Mouse (Mus musculus): ENCODE results near the gene Rasa3. TPM values are rescaled to one million over a fixed set of nuclear protein-coding genes. Genes with fewer than 3 reads are reported as not detected.

Gene Rasa3
- polyA plus RNA-seq, 1 experiment from 2014 or later = 20.2 TPM

GRCm38 (mm10) chr8:13684131-13684530 lies 6.7 kb upstream of the Rasa3 start:
- H3K36me3 ChIP-seq = no peaks in the 10 kb centered on the region

DNA sequence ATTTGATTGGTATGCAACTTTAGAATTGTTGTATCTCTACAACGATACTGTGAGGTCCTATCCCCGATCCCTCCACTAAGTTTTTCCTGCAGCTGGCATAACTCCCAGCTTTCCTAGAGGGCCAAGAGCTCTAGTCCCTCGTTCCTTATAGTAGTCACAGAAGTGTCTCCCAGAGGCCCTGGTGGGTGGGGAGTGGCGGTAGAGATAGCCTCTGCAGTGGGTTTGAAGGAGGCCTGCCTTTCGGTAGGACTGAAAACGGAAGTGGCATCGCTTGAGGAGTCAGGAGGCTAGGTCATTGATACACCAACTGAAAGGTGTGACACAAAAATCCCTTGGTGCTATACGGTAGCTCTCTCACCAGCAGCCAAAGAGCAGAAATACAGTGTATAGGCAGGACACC lies 779 bp upstream of the Rasa3 start:
- Histone ChIP-seq H3K9me3 (no peaks in the 10 kb centered on the region), H3K9ac (replicated peaks) (no peak overlapping the region), H3K36me3 (no peaks in the 10 kb centered on the region), H3K4me3 (replicated peaks) (peak overlapping the region; percentile 60), H3K27me3 (peaks cover 23% of the 10 kb centered on the region), H3K27ac (no peak overlapping the region), H3K4me2 (peak overlapping the region; percentile 91), H3K4me1 (replicated peaks) (peaks cover 18% of the 10 kb centered on the region)
- 53% methylated on average over 8 of the region's 8 CpGs for WGBS
- ATAC-seq (ENCODE audit: insufficient number of reproducible peaks, insufficient read depth, low FRiP score, low TSS enrichment, low read depth) = no peak

More at GRCm38 (mm10) chr8:13684131-13684530, 6.7 kb upstream of the Rasa3 start:
- no peak overlapping the region for H3K4me3 ChIP-seq (replicated peaks)
- H3K27ac ChIP-seq = 0 out of 2 replicates have a peak overlapping the region, but pooled peaks have one; percentile 45
- no peak overlapping the region for H3K4me2 ChIP-seq
- peaks cover 18% of the 10 kb centered on the region for H3K4me1 ChIP-seq (replicated peaks)
- H3K9ac ChIP-seq (replicated peaks) = no peak overlapping the region
- H3K27me3 ChIP-seq = peaks cover 10% of the 10 kb centered on the region
- WGBS = 21% methylated on average over 7 of the region's 7 CpGs
- ATAC-seq (ENCODE audit: insufficient number of reproducible peaks, insufficient read depth, low FRiP score, low TSS enrichment, low read depth) = no peak
- no peaks in the 10 kb centered on the region for H3K9me3 ChIP-seq

- peak overlapping the region; percentile 79 for H3K27ac ChIP-seq
- peak overlapping the region; percentile 65 for H3K9ac ChIP-seq (replicated peaks)
- H3K4me1 ChIP-seq (replicated peaks) = peaks cover 18% of the 10 kb centered on the region
- peak overlapping the region; percentile 60 for H3K4me3 ChIP-seq (replicated peaks)
- H3K9me3 ChIP-seq = no peaks in the 10 kb centered on the region
- H3K36me3 ChIP-seq = no peaks in the 10 kb centered on the region
- WGBS = under 1% methylated on average over 47 of the region's 47 CpGs
- H3K4me2 ChIP-seq = peak overlapping the region; percentile 91
- ATAC-seq (ENCODE audit: insufficient number of reproducible peaks, insufficient read depth, low FRiP score, low TSS enrichment, low read depth) = peak; percentile 50
- H3K27me3 ChIP-seq = peaks cover 23% of the 10 kb centered on the region
These were observed 546 bp downstream of the Rasa3 start for GRCm38 (mm10) chr8:13676701-13677412.

DNA sequence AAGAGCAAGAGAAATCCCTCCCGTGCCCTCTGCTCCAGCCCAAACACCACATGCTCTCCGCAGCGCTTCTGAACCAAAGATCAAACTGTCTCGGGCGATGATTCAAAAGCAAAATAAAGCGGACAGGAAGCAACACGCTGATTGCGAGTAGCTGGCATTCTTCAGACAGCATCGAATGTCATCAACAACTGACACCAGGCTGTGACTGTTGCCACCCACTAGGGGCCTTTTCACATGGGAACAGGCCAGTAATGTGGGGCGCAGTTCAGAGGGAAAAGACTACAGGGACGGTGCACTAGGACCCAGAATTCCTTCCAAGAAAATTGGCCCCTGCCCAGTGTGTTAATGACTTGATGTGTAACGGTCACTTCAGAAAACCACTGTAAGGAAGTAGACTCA lies 1.1 kb downstream of the Rasa3 start:
- Histone ChIP-seq H3K4me2 (peak overlapping the region; percentile 91), H3K4me3 (replicated peaks) (peak overlapping the region; percentile 60), H3K27ac (peak overlapping the region; percentile 14; the same call in 1 of the 2 replicates), H3K9ac (replicated peaks) (peak overlapping the region; percentile 65), H3K9me3 (no peaks in the 10 kb centered on the region), H3K36me3 (no peaks in the 10 kb centered on the region), H3K27me3 (peaks cover 23% of the 10 kb centered on the region), H3K4me1 (replicated peaks) (peaks cover 18% of the 10 kb centered on the region)
- ATAC-seq (ENCODE audit: insufficient number of reproducible peaks, insufficient read depth, low FRiP score, low TSS enrichment, low read depth) = no peak
- WGBS = under 1% methylated on average over 12 of the region's 12 CpGs

DNA sequence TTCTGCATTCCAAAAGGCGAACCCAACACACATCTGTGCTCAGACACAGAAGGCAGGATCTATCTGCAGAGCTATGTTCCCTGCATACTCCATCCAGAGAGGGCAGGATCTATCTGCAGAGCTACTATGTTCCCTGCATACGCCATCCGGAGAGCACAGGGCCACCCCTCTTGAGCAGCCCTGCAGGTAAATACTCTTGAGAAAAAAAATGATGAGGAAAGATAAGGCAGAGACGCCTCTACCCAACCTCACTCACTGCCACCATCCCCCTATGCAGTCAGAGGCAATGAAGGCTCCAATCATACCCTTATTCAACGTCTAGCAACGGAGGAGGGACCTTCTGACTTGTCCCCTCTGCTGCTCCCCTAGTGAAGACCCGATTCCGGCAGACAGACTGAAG lies 1.9 kb downstream of the Rasa3 start:
- Histone ChIP-seq H3K36me3 (no peaks in the 10 kb centered on the region), H3K9me3 (no peaks in the 10 kb centered on the region), H3K4me3 (replicated peaks) (peak overlapping the region; percentile 60), H3K27ac (no peak overlapping the region; the same call in 1 of the 2 replicates), H3K4me1 (replicated peaks) (peaks cover 18% of the 10 kb centered on the region), H3K4me2 (peak overlapping the region; percentile 91), H3K9ac (replicated peaks) (no peak overlapping the region; the same call in 1 of the 2 replicates), H3K27me3 (peaks cover 21% of the 10 kb centered on the region)
- no peak for ATAC-seq (ENCODE audit: insufficient number of reproducible peaks, insufficient read depth, low FRiP score, low TSS enrichment, low read depth)
- 44% methylated on average over 8 of the region's 8 CpGs for WGBS

DNA sequence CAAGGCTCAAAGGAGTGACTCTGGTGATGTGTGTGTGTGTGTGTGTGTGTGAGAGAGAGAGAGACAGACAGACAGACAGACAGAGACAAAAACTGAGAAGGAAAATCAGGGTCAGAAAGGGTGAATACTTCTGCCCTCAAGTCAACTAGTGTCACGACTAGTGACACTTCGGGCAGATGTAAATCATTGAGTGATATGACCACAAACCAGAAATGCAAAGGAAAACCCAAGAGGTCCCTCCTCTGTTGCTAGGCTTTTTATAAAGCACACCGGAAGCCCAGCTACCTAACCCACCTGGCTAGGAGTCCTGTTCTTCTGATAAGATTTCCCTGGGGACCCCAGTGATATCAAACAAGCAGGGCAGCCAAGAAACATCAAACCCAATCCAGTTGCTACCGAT lies 2.3 kb downstream of the Rasa3 start:
- H3K4me2 ChIP-seq = peak overlapping the region; percentile 91; the same call in 1 of the 2 replicates
- no peak overlapping the region for H3K4me3 ChIP-seq (replicated peaks)
- H3K27me3 ChIP-seq = peaks cover 19% of the 10 kb centered on the region
- ATAC-seq (ENCODE audit: insufficient number of reproducible peaks, insufficient read depth, low FRiP score, low TSS enrichment, low read depth) = no peak
- no peaks in the 10 kb centered on the region for H3K9me3 ChIP-seq
- H3K36me3 ChIP-seq = no peaks in the 10 kb centered on the region
- no peak overlapping the region for H3K27ac ChIP-seq
- WGBS = 71% methylated on average over 4 of the region's 4 CpGs
- no peak overlapping the region for H3K9ac ChIP-seq (replicated peaks)
- H3K4me1 ChIP-seq (replicated peaks) = peaks cover 18% of the 10 kb centered on the region

DNA sequence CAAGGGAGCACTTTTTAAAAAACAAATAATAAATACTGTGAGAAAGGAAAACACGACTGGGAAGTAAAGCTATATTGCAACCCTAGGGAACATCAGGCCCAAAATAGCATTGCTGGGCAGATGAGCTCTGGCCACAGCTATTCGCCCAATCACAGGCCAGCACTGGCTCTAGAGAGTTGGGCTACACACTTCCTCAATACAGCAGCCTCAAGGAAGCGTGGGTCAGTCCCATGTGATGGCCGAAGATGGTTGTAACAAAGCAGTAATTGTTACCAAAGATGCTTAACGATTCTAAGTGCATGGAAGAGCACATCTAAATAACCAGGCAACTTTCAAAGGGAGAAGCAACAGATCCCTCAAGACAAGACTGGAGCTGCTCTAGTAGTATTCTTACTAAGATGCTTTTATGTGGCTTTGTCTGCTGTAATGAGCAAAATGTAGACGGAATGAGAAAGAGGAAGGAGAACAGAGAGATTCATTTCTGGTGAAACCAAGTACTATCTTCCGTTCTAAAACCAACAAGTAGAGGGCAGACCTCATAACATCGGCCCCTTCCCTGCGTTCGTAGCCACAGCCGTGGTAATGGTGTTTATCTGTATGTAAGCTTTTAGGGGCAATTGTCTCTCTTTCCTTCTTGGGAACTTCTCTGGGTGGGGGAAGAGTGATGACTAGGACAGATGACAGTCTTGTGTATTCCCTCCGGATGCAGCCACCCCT lies 3.0 kb downstream of the Rasa3 start:
- no peak overlapping the region for H3K27ac ChIP-seq
- H3K9ac ChIP-seq (replicated peaks) = no peak overlapping the region
- WGBS = 62% methylated on average over 12 of the region's 12 CpGs
- peaks cover 20% of the 10 kb centered on the region for H3K4me1 ChIP-seq (replicated peaks)
- H3K9me3 ChIP-seq = no peaks in the 10 kb centered on the region
- no peaks in the 10 kb centered on the region for H3K36me3 ChIP-seq
- ATAC-seq (ENCODE audit: insufficient number of reproducible peaks, insufficient read depth, low FRiP score, low TSS enrichment, low read depth) = no peak
- H3K4me3 ChIP-seq (replicated peaks) = no peak overlapping the region
- H3K4me2 ChIP-seq = no peak overlapping the region
- H3K27me3 ChIP-seq = peaks cover 16% of the 10 kb centered on the region

DNA sequence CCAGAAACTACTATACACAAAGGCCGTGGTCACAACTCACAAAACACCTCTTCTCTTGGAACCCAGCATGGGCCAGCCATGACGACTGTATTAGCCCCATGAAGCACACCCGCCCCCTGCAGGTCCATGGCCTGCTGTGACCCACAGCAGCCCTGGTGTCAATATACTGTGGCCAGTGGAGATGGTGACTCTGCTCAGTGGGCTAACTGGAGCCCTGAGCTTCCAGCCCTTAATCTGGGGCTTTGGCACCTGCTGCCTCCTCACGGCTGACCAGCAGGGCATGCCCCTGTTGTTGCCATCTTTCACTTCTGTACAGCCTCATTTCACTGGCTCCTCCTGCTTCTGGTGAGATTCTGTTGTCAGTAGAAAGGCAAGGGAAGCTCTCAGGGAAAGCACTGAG lies 4.2 kb downstream of the Rasa3 start:
- H3K9me3 ChIP-seq = no peaks in the 10 kb centered on the region
- H3K27me3 ChIP-seq = peaks cover 6% of the 10 kb centered on the region
- WGBS = 85% methylated on average over 4 of the region's 4 CpGs
- no peaks in the 10 kb centered on the region for H3K36me3 ChIP-seq
- H3K4me2 ChIP-seq = no peak overlapping the region
- no peak overlapping the region for H3K27ac ChIP-seq
- no peak overlapping the region for H3K4me3 ChIP-seq (replicated peaks)
- ATAC-seq (ENCODE audit: insufficient number of reproducible peaks, insufficient read depth, low FRiP score, low TSS enrichment, low read depth) = no peak
- peaks cover 28% of the 10 kb centered on the region for H3K4me1 ChIP-seq (replicated peaks)
- H3K9ac ChIP-seq (replicated peaks) = no peak overlapping the region

GRCm38 (mm10) chr8:13671246-13672003 lies 6.0 kb downstream of the Rasa3 start:
- Histone ChIP-seq H3K27ac (no peak overlapping the region), H3K4me2 (no peak overlapping the region), H3K9ac (replicated peaks) (no peak overlapping the region), H3K4me3 (replicated peaks) (no peak overlapping the region), H3K9me3 (no peaks in the 10 kb centered on the region), H3K36me3 (no peaks in the 10 kb centered on the region), H3K27me3 (peaks cover 4% of the 10 kb centered on the region; the same call in 1 of the 2 replicates), H3K4me1 (replicated peaks) (peaks cover 28% of the 10 kb centered on the region; the same call in 1 of the 2 replicates)
- no peak for ATAC-seq (ENCODE audit: insufficient number of reproducible peaks, insufficient read depth, low FRiP score, low TSS enrichment, low read depth)
- 89% methylated on average over 10 of the region's 10 CpGs for WGBS

DNA sequence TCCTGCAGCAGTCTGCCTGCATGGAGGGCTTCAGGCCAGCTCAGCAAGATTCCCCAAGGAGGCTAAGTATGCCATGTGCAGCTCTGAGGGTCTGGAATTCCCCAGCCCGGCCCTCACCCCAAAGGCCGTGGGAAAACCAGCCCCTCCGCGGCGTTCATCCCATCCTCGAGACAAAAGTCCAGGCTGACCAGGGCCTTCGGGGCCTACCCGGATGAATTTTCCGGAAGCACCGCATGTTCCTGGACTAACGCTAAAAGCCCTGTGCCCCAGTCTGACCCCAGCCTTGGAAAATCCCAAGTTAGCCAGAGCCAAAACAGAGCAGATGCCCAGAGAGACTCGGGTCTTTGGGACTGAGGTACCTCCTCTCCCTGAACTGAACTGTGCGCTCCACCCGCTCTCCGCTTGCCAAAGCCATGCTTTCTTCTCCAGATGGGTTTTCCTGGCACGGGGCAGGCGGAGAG lies 7.4 kb downstream of the Rasa3 start:
- H3K27ac ChIP-seq = no peak overlapping the region
- WGBS = 84% methylated on average over 17 of the region's 17 CpGs

GRCm38 (mm10) chr8:13668367-13668766 lies 9.0 kb downstream of the Rasa3 start:
- Histone ChIP-seq H3K27ac (peak overlapping the region; percentile 26), H3K9me3 (no peaks in the 10 kb centered on the region), H3K36me3 (no peaks in the 10 kb centered on the region), H3K4me2 (no peak overlapping the region), H3K4me1 (replicated peaks) (peaks cover 38% of the 10 kb centered on the region), H3K4me3 (replicated peaks) (no peak overlapping the region), H3K9ac (replicated peaks) (no peak overlapping the region), H3K27me3 (no peaks in the 10 kb centered on the region)
- 46% methylated on average over 10 of the region's 10 CpGs for WGBS
- ATAC-seq (ENCODE audit: insufficient number of reproducible peaks, insufficient read depth, low FRiP score, low TSS enrichment, low read depth) = no peak

More for the DNA sequence above, 7.4 kb downstream of the Rasa3 start:
- H3K9ac ChIP-seq (replicated peaks) = no peak overlapping the region
- H3K36me3 ChIP-seq = no peaks in the 10 kb centered on the region
- no peaks in the 10 kb centered on the region for H3K9me3 ChIP-seq
- no peak overlapping the region for H3K4me2 ChIP-seq
- peaks cover 25% of the 10 kb centered on the region for H3K4me1 ChIP-seq (replicated peaks)
- no peak for ATAC-seq (ENCODE audit: insufficient number of reproducible peaks, insufficient read depth, low FRiP score, low TSS enrichment, low read depth)
- H3K4me3 ChIP-seq (replicated peaks) = no peak overlapping the region
- H3K27me3 ChIP-seq = no peaks in the 10 kb centered on the region

Measured in limb, embryonic 12.5 days (tissue).